Mouse (Mus musculus) lung, adult 18-20 months (tissue): ENCODE data around the gene Rgs3.

Experiments
- DNase-seq, 2 experiments: peaks; one replicate each; pipeline ENCODE4 v3.0.0; 2022; ENCODE audit warnings: mixed read lengths in 2 of 2

Gene Rgs3

DNA sequence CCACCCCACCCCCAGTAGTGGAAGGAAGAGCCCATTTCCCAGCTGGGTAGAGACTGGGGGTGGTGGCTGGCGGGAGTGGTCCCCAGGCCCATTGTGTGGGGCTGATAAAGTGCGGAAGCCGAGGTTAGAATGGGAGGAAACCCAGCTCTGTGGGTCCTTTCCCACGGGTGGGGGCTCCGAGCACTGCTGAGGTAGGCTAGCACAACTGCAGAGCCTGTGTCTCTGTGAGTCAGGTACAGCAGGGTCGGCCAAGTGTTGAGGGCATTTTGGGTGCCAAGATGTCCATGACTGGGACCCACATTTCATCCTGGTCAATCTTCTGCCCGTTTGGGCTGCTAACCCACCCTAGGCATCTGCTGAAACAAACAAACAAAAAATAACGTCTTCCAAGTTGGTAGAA is 135.9 kb downstream of the Rgs3 start:
- DNase-seq, result peak; percentile 62 to 71

DNA sequence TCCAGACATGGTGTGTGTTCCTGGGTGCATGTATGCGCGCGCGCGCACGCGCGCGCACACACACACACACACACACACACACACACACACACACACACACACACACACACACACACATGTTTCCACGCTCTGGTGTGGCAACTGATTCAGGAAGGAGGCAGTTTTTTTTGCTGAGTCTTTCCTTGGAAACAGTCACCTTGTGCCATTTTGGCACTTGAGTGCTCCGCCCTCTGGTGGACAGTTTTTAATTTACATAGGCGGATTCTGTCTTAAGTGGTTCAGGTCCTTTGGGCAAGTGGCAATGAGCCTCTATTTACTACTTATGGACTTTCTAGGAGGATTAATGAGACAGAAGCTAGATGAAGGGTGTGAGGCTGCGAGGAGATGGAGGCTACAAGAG is 136.3 kb downstream of the Rgs3 start:
- DNase-seq, result peak; percentile 51 to 72

DNA sequence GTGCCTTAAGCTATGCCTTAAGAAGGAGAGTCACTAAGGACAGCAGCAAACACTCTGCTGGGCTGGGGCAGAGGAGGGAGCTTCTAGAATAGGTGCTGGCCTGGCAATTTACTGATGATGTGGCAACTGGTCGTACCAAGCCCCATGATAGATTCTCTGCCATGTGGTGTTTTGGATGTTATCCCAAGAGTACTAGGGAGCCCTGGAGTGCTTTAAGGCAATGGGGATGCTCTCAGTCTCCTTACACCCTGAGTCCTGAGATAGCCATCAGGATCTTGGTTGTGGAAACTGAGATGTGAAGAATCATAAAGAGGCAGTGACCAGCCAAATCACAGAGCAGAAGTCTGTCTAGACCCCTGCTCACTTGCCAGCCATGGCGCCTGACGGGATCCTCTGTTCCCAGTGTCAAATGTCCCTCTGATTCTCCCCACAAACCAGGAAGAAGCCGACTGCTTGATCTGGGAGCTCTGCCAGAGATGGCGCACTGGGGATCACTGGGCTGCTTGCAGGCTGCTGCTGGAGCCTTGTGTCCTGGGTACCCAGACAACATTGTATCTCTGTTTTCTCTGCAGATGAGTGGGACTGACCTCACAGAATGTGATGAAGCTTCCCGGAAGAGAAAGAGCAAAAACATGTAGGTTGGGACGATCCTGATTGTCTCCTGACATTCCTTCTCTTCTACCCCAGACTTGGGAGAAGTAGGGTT is 137.2 kb downstream of the Rgs3 start:
- peak in 1 of 2 experiments; percentile 50 for DNase-seq

DNA sequence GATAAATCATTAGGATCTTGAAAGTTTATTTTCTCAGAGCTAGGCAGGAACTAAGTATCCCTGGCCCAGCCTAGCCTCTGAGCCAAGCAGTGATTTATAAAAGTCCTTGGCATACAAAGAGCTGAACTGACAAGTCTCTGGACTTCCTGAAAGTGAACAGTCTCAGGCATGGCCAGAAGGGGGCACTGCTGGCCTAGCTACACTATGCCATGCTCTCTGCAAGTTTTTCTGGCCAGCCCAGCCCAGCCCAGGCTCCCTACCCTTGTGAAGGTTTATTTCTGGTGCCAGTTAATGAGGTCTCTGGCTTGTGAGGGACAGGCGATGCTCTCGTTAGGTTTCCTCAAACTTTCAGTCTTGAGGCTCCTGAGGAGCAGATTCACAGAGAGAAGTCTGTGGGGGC is 137.8 kb downstream of the Rgs3 start:
- DNase-seq, result peak; percentile 87 to 90

DNA sequence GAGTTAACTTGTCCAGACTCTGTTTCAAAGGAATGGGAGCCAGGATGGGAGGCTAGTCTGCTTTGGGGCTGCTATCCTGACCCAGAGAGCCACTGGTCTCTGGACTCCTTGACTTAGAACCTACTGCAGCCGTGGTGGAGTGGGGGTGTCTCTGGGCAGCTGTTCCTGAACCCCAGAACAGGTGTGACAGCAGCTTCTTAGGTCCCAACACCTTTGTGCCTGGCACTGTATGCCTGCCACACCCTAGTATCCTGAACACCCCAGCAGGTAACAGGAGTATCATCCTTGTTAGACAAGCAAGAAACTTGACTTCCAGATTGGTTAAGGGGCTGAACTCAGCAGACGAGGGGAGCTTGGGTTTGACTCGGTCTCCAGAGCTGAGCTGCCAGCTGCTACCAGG is 138.9 kb downstream of the Rgs3 start:
- DNase-seq, result no peak

DNA sequence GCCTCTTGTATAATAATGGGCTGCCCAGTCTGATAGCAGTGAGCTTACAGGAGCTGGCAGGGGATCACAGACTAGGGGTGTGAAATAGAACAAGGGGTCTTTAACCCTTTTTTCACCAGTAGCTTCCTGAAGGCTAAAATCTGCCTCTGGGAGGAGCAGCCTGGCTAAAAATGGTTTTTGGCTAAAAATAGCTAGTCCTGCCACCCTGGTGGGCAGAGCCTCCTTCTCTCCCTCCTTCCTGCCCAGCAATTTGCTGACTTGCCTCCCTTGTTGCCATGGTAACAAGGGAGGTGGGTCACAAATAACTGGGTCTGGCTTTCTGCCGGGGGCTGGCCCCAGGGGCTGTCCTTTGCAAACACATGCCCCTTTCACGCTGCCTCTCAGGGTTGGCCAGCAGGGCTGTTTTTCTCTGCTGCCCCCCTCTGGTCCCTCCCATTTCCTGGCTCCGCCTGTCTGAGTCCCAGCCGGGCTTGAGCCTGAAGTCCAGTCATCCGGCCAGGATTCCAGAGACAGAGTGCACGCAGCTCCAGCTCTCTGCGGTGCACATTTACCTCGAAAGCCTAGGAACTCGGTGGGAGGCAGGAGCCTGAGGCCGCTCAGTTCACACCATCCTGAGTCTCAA is 139.7 kb downstream of the Rgs3 start:
- DNase-seq, result peak; percentile 91 to 93

DNA sequence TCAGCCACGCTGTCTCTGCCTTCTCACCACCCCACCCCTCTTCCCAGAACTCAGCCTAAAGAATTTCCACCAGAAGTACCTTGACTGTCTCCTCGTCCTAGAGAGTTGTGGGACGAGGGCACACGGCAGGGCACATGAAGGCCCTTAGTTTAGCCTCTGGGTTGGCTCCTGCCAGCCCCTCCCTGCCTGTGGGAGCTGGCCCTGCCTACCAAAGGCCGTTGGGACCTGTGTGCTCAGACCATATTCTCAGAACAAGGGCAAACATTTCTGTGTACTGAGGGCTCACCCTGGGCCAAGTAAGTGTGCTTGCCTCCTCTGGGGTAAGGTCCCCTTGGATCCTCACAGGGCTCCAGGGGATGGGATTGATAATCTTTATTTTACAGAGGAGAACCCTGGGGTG is 140.8 kb downstream of the Rgs3 start:
- DNase-seq, result no peak

DNA sequence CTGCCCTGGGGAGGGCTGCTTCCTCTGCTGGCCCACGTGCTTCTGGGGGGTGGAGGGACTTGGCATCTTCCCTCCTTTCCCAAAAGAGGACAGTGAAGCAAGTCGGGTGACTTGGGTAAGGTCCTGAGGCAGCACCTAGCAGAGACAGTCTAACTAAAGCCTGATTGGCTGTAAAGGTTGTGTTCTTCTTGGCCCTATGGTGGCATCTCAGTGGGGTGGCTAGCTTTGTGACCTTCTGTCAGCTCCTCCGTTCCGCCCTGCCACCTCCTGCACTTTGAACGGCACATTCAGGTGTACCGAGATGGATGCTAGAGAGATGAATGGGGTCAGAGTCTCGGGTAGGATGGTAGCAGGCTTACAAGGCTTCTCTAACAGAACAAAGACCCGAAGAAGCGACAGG is 143.5 kb downstream of the Rgs3 start:
- no peak for DNase-seq

DNA sequence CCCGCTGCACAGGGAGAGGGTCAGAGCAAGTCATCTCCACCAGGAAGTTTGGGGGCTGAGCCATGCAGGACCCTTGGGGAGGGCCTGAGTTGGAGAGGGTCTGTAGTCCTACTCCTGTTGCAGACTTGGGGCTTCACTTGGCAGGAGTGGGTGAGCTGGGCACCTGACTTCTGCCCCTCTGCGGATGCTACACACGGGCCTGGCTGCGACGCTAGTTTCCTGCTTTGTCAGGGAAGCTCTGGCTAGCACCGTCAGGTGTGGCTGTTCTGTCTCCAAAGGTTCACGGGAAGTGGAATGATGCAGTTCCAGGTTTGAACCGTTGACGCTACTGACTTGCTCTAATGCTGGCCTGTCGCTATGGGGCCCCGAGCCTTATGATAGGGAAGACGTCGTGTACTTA is 144.6 kb downstream of the Rgs3 start:
- no peak for DNase-seq

DNA sequence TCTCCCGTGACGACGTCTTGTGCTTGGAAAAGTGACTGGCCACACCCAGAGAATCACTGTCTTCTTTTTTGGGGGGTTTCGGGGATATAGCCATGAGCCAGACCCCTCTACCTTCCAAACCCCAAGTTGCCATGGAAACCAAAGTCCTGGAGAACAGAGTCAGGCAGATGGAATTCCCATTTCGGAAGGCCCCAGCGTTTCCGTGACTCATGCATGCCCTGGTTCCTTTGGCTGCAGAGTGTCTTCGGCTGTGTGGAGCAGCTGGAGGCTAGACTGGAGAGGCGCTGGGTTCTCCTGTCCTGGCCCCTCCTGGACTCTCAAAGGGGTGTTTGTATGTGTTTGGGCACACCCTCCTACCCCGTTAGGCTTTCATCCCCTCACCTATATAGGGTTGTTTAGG is 145.4 kb downstream of the Rgs3 start:
- no peak for DNase-seq

DNA sequence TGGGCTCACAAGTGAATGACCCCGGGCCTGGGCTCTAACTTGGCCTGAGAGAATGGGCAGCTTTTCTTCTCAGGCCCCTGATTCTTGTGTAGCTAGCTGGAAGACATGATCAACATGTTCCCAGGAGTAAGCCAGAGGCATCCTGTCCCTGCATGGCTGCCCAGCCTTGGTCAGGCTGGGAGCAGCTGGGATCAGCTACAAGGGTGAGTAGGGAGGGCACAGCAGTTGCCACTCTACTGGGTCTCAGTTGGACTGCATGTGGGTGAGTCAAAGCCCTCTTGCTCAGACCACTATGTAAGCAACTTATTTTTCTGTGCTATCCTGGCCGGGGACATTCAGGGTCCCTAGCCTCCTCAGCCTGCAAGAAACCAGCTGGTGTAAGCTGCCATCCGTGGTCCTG is 146.1 kb downstream of the Rgs3 start:
- DNase-seq, result no peak

DNA sequence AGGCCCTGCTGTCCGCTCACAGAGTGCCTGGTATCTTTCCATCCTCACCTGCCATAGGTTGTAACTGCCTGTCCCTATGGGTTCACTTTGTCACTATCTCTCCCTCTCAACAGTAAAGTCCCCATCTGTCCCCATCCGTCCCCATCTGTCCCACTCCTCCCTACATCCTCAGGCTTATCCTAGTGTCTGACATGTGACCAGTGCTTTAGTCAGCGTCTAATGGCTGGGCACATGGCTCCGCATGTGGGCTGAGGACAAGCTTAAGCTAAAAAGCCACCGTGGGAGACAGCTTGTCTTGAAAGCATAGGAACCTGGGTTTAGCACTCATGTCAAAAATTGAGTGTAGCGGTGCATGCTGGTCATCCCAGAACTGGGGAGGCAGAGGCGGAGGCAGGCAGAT is 148.4 kb downstream of the Rgs3 start:
- no peak for DNase-seq

DNA sequence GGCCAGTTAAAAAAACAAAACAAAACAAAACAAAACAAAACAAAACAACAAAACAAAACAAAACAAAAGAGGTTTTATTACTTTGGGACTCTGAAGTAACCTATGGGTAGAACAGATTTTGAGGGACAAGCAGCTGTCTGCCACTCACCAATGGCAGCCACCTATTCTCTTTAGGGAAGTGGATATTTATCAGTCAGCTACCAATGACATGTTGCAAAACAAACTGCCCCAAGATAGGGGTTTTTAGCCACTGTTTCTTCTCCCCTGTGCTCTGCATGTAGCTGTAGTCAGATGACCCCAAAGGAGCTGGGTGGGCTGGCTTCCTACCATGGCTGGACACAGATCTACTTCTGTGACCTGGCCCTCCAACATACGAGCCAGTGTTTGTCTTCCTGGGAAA is 149.3 kb downstream of the Rgs3 start:
- no peak for DNase-seq

DNA sequence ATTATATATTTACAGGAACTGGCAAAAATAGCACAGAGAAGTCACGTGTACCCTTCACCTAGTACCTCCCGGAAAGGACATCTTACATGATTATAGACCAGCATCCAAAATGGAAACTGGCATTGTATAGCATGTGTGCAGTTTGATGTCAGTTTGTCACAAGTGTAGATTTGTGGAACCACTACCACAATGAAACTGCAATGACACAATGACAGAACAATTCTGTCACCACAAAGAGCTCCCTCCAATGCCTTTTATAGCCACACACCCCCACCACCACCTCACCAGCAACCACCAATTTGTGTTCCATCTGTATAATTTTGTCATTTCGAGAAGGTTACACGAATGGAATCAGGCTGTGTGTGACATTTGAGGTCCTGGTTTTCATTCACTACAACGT is 149.8 kb downstream of the Rgs3 start:
- DNase-seq, result no peak

DNA sequence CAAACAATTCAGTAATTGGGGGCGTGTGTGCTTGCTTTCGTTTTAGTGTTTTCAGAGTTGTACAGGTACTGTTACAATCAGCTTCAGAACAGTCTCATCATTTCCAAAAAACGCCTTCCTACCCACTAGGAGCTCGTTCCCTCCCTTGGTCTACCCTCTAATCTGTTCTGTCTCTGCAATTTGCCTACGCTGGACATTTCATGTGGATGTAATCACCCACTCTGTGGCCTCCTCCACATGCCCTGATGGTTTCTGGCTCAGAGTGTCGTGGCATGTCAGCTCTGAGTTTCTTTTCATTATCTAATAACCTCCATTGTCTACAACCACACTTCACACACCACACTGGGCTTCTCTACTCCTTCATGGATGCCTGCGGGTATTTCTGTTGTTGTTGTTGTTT is 151.5 kb downstream of the Rgs3 start:
- DNase-seq, result no peak

DNA sequence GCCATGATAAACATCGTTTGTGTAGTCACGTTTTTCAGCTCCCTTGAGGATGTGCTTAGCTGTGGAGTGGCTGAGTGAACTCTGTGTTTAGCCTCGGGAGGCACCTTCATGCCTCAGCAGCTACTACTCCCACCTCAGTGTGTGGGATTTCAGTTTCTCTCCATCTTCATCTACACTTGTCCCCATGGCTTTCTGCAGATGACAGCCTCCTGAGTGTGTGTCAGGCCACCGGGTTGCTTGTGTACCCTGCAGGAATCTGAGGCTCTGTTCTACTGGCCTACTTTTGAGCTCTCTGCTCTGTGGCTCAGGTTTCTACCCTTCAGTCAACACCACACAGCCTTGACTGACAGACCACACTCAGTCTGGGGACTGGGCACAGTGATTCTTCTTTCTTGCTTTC is 151.9 kb downstream of the Rgs3 start:
- DNase-seq, result no peak

DNA sequence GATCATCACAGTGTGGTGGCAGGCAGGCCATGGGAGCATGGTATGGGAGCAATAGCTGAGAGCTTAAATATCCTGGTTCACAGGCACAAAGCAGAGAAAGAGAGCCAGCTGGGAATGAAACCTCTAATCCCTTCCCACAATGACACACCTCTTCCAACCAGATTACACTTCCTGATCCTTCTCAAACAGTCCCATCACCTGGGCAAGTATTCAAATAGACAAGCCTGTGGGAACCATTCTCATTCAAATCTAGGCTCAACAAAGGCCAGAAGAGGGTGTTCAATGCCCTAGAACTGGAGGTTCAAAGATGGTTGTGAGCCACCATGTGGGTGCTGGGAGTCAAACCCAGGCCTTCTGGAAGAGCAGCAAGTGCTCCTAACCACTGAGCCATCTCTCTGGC is 161.2 kb downstream of the Rgs3 start:
- DNase-seq, result no peak

DNA sequence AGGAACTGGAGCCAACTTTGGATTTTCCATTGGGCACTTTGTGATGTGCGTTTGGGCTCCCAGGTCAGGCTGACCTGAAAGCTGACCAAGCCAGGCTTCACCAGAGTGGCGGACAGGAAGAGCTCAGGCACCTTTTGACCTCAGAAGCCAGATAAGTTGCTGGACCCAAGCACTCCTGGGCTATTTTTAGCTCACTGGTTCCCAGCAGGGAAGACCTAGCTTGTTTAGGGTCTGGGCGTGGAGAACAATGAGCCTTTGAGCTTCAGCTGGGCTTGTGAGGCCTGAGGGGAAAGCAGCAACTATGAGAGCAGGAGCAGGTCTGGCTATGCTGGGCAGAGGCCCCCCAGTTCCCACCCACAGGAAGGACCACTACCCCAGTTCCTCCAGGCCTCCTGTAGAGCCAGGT is 162.4 kb downstream of the Rgs3 start:
- peak in 1 of 2 experiments; percentile 31 for DNase-seq

DNA sequence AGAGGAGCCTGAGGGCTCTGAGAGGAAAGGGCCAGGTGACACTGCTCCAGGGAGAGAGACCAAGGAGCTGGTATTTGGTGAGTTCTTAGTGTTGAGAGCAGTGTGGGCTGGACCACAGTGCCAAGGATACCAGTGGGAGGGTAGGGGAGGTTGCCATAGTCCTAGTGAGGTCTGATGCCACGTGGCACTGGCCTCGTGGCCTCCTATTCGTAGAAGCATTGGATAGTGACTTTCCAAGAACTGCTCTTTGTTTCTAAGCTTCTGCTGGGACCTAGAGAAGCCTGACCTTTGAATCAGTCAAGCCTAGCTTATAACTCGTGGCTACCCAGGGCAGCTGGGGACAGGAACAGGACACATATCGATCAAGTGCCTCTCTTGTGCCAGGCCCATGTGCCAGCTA is 164.1 kb downstream of the Rgs3 start:
- DNase-seq, result no peak

DNA sequence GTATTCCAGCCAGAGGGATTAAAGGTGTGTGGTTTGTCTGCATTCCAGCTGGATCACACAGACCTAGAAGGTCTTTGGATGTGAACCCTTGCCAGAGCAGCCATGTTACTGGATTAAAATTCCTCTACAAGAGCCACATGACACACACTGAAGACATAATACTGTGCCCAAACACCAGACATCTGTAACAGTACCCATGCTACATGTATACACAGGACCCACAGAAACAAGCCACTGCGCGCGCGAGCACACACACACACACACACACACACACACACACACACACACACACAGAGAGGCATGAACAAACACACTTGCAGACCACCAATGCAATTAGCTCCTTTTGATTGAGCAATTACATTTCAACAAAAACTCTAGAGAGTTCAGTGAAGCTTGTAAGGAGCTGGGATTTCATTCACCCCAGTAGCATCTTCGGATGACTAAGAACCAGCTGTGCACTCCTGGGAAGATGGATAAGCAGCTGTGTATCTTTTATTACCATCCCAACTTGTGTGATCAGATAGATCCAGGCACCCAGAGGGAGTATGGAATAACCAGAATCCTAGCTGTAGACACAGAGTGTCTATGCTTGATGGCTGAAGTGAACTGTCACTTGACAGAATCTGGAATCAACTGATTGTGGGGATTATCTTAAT is 166.8 kb downstream of the Rgs3 start:
- no peak for DNase-seq

DNA sequence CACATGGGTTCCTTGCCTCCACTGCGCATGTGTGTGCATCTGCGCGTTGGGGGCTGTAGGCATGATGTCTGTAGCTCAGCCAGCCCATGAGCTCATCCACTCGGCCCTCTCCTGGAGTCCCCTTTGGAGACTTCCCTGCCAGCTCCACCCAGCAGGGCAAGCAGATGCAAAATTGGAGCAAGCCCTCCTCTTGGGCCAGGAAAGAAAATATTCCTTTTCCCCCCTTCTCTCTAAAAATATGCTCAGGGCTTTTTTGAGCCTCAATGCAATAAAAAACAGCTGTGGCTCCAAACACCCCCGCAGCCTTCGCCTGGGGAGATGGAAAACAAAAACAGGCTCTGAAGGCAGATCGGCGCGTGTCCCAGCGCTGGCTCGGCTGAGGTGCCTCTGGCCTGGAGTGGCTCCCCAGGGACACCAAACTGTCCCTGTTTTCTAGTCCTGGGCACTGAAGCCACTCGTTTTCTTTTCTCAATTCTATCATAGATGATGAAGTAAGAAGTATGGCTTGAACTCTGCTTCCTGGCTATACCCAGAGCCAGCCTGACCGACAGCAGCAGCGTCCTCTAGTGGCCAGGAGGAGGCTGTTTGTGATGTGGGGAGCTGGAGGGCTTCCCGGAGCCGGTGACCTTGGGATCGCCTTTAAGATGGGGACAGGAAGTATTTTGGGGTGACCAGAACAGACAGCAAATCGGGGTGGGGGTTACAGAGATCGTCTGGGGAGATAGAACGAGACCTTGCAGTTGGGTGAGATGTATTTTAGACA is 168.1 kb downstream of the Rgs3 start:
- no peak for DNase-seq

DNA sequence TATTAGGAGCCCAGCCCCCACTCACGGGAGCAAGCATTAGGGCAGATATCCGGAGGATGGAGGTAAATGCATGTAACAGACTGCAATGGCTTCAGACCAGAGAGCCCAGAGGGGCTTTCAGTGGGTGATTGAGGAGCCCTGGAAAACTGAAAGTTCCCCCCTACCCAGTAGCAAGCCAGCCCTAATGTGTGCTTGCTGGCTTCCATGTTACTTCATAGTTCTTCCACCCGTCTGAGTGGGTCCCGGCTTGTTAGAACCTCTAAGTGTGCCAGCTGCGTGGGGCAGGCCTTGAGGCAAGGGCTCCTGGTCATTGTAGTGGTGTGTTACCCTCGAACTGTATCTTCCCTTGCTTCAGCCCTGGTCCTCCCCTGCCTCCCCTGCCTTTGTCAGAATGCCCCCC is 168.8 kb downstream of the Rgs3 start:
- DNase-seq, result no peak

DNA sequence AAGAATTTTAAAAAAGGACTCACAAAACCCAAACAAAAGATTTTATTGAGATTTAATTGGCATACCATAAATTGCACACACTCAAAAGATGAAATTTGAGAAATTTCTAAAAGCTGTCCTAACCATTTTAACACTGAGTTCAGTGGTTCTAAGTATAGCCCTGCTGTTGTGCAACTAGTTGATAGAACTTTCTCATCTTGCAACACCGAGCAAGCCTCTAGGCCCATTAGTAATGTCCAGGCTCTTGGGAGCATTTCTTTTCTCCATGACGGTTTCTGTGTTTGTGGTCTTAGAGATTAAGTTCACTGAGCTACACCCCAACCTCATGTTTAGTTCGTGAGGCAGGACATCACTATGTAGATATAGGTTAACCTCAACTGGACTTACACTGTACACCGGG is 169.5 kb downstream of the Rgs3 start:
- DNase-seq, result no peak

DNA sequence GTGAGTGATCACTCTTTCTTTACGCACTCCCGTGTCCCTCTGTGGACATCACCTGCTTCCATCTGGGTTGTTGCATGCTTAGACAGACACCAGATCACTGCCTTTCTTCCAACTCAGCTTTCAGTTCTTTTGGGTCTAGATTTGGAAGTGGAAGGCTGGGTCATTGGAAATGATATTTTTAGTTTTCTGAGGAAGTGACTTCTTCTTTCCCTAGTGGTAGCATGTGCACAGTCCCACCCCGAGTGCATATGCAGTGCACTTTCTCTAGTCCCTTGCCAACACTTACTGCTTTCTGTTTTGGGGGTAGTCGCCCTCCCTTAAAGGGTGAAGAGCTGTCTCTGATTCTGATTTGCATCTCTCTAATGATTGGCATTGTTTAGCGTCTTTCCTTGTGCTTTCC is 170.3 kb downstream of the Rgs3 start:
- no peak for DNase-seq
